ENCODE assay signal across 11 mouse cellular contexts in genomic region chr17:26064916-26065315, GRCm38 (mm10). TPM values are rescaled to one million over a fixed set of nuclear protein-coding genes. Genes with fewer than 3 reads are reported as not detected.
DNase-seq lines count a peak whose midpoint lies in the region; ATAC-seq and TF ChIP-seq lines count a peak whose summit lies in the region.
"Had no signal": no experiment of that assay in that cellular context is flagged by ENCODE, and none has a peak within 500 bp of the region (broad histone marks: within the 10 kb centered on the region; RNA-seq: fewer than 3 reads in every experiment).

No protein-coding gene starts in this region.

- 0 out of 2 replicates have a peak overlapping the region, but pooled peaks have one; percentile 20 for H3K27ac ChIP-seq in cerebellum, adult 2 months (ENCODE audit: insufficient read depth, low read length)
- no peak overlapping the region for H3K27ac ChIP-seq in kidney, embryonic 14.5 days (ENCODE audit: low read depth, low read length)
- H3K27ac ChIP-seq in hindbrain, embryonic 14.5 days: no peak overlapping the region
- no peak overlapping the region for H3K27ac ChIP-seq in thymus, adult 2 months (ENCODE audit: control insufficient read depth, insufficient read depth, low read length)

- no peak overlapping the region for H3K9ac ChIP-seq in kidney, embryonic 14.5 days (ENCODE audit: low read depth, low read length)
- 0 out of 2 replicates have a peak overlapping the region, but pooled peaks have one; percentile 13 for H3K9ac ChIP-seq in hindbrain, embryonic 14.5 days

- H3K4me2 ChIP-seq in kidney, embryonic 14.5 days (replicated peaks; ENCODE audit: low read depth, low read length): no peak overlapping the region
- H3K4me2 ChIP-seq in hindbrain, embryonic 14.5 days (replicated peaks): peak overlapping the region; percentile 43
- peak overlapping the region; percentile 47 for H3K4me2 ChIP-seq in myocyte (ENCODE audit: low read depth)

- peak overlapping the region; percentile 51 for H3K4me3 ChIP-seq in cerebellum, adult 2 months (replicated peaks; ENCODE audit: insufficient read depth, low read depth, low read length)
- H3K4me3 ChIP-seq in kidney, embryonic 14.5 days (ENCODE audit: low read length): no peak overlapping the region
- H3K4me3 ChIP-seq in hindbrain, embryonic 14.5 days (replicated peaks; ENCODE audit: low read length): peak overlapping the region; percentile 11; the same call in 1 of the 2 replicates
- H3K4me3 ChIP-seq in myocyte: no peak overlapping the region
- H3K4me3 ChIP-seq in thymus, adult 2 months (ENCODE audit: control insufficient read depth, insufficient read depth, low read length): no peak overlapping the region

- H3K27me3 ChIP-seq in cerebellum, adult 2 months (ENCODE audit: control insufficient read depth, insufficient read depth, low read length): no peaks in the 10 kb centered on the region
- no peaks in the 10 kb centered on the region for H3K27me3 ChIP-seq in kidney, embryonic 14.5 days (ENCODE audit: control insufficient read depth, insufficient read depth, low read length)
- H3K27me3 ChIP-seq in hindbrain, embryonic 14.5 days (ENCODE audit: control insufficient read depth, insufficient read depth, low read length): no peaks in the 10 kb centered on the region
- H3K27me3 ChIP-seq in myocyte (ENCODE audit: control insufficient read depth, insufficient read depth, insufficient read length): no peaks in the 10 kb centered on the region
- H3K27me3 ChIP-seq in thymus, adult 2 months (ENCODE audit: control insufficient read depth, insufficient read depth, low read length): no peaks in the 10 kb centered on the region; the same call in 1 of the 2 replicates

- TF ChIP-seq CTCF in cerebellum, adult 2 months (IDR thresholded peaks at IDR 0.05; ENCODE audit: borderline replicate concordance, insufficient read depth, low read depth, low read length): no peak
- TF ChIP-seq CTCF in thymus, adult 2 months (IDR thresholded peaks at IDR 0.05; ENCODE audit: borderline replicate concordance, control insufficient read depth, extremely low read depth, insufficient read depth, low read length, poor library complexity): no peak

- no peak overlapping the region for H3ac ChIP-seq in myocyte (ENCODE audit: control insufficient read depth, insufficient read length)

- H3K4me1 ChIP-seq in cerebellum, adult 2 months (ENCODE audit: control insufficient read depth, insufficient read depth, low read length): peaks cover 27% of the 10 kb centered on the region
- H3K4me1 ChIP-seq in kidney, embryonic 14.5 days (ENCODE audit: control insufficient read depth, insufficient read depth, low read length): peaks cover 34% of the 10 kb centered on the region
- peaks cover 60% of the 10 kb centered on the region for H3K4me1 ChIP-seq in hindbrain, embryonic 14.5 days (replicated peaks; ENCODE audit: control insufficient read depth, insufficient read depth, low read length)
- H3K4me1 ChIP-seq in thymus, adult 2 months (replicated peaks; ENCODE audit: control insufficient read depth, insufficient read depth, low read length): peaks cover 21% of the 10 kb centered on the region

- peaks cover 27% of the 10 kb centered on the region; the same call in 1 of the 2 replicates for H3K36me3 ChIP-seq in kidney, embryonic 14.5 days (ENCODE audit: control insufficient read depth, insufficient read depth, low read length)
- peaks cover 36% of the 10 kb centered on the region for H3K36me3 ChIP-seq in hindbrain, embryonic 14.5 days (replicated peaks; ENCODE audit: control insufficient read depth, insufficient read depth)
- no peaks in the 10 kb centered on the region for H3K36me3 ChIP-seq in myocyte (ENCODE audit: control insufficient read depth, insufficient read depth)
- no peaks in the 10 kb centered on the region for H3K36me3 ChIP-seq in thymus, adult 2 months (ENCODE audit: control insufficient read depth, insufficient read depth, low read length)

- no peaks in the 10 kb centered on the region for H3K9me3 ChIP-seq in kidney, embryonic 14.5 days (ENCODE audit: control insufficient read depth, low read length)
- no peaks in the 10 kb centered on the region for H3K9me3 ChIP-seq in hindbrain, embryonic 14.5 days (ENCODE audit: control insufficient read depth, low read length)

- peaks cover 78% of the 10 kb centered on the region for H3K79me2 ChIP-seq in myocyte (ENCODE audit: control insufficient read depth, insufficient read depth)

- no peak for ATAC-seq in kidney, embryonic 14.5 days (ENCODE audit: low FRiP score, low TSS enrichment)
- no peak for ATAC-seq in hindbrain, embryonic 14.5 days (ENCODE audit: low FRiP score)

- 17% methylated on average over 6 of the region's 6 CpGs for WGBS in cerebellum, adult 2 months
- WGBS in kidney, embryonic 14.5 days: 79% methylated on average over 6 of the region's 6 CpGs
- WGBS in hindbrain, embryonic 14.5 days: 64% methylated on average over 6 of the region's 6 CpGs
- WGBS in thymus, adult 2 months: 62% methylated on average over 6 of the region's 6 CpGs

- DNase-seq in cerebellum, adult 2 months: no peak
- no peak for DNase-seq in cerebellum, adult 8-10 months
- DNase-seq in kidney, adult 9 months: peak; percentile 57
- DNase-seq in hindbrain, embryonic 14.5 days (ENCODE audit: low spot score): no peak
- no peak for DNase-seq in T-cell, adult 2 months (ENCODE audit: low spot score)
- DNase-seq in thymus, adult 2 months: no peak
- DNase-seq: adrenal gland, postnatal 10 days; cerebellum, adult 11-12 months; gastrocnemius, postnatal 25 days had no signal

- TF ChIP-seq POLR2A in cerebellum, adult 2 months (IDR thresholded peaks at IDR 0.05; ENCODE audit: borderline replicate concordance, insufficient read depth, low read length): no peak
- TF ChIP-seq POLR2A in myocyte (IDR thresholded peaks at IDR 0.05; ENCODE audit: insufficient read length, low read depth): no peak
- TF ChIP-seq POLR2A in thymus, adult 2 months (IDR thresholded peaks at IDR 0.05; ENCODE audit: control insufficient read depth, extremely low read depth, insufficient read depth, low read length, poor library complexity): no peak

TF ChIP-seq in myocyte, 11 proteins besides CTCF, POLR2A, EP300 and RAD21:
- TF ChIP-seq SRF (IDR thresholded peaks at IDR 0.05; ENCODE audit: control insufficient read depth, insufficient read length, low read depth) (no peak), TCF3 (IDR thresholded peaks at IDR 0.05; ENCODE audit: insufficient read length, low read depth) (no peak), MYOD1 (IDR thresholded peaks at IDR 0.05; ENCODE audit: control insufficient read depth in 1 of 3, insufficient read length in 2 of 3, low read depth in 2 of 3) (no peak), TCF12 (IDR thresholded peaks at IDR 0.05; ENCODE audit: insufficient read depth, poor library complexity, severe bottlenecking) (no peak), REST (IDR thresholded peaks at IDR 0.05; ENCODE audit: insufficient read depth, insufficient read length) (no peak), CEBPB (IDR thresholded peaks at IDR 0.05; ENCODE audit: insufficient read depth, poor library complexity, severe bottlenecking) (no peak), POLR2AphosphoS2 (IDR thresholded peaks at IDR 0.05; ENCODE audit: insufficient read length, low read depth) (no peak), E2F4 (IDR thresholded peaks at IDR 0.05; ENCODE audit: insufficient read depth) (no peak), MYOG (IDR thresholded peaks at IDR 0.05; ENCODE audit: control insufficient read depth in 1 of 3, insufficient read depth in 1 of 3, insufficient read length in 2 of 3, low read depth in 2 of 3) (no peak), MAX (IDR thresholded peaks at IDR 0.05; ENCODE audit: low read depth) (no peak), USF1 (IDR thresholded peaks at IDR 0.05; ENCODE audit: low read depth) (no peak)

RNA-seq across cellular contexts. Expression of gene Rab11fip3, which starts 4.4 kb away (rescaled TPM):
- polyA plus RNA-seq in cerebellum, adult 2 months (2012; rRNA removed): 81.8 and 82.9 TPM in 2 replicates
- 15.0 and 24.2 TPM in 2 replicates for polyA plus RNA-seq in kidney, embryonic 14.5 days (2014; fragmentation: Nextera tagmentation; extraction: Ambion mirVana)
- polyA plus RNA-seq in hindbrain, embryonic 14.5 days (2014; fragmentation: Nextera tagmentation; extraction: Ambion mirVana): 27.4 and 29.5 TPM in 2 replicates
- 19.7 TPM for polyA plus RNA-seq in myocyte (2012; fragmentation: generic; extraction: Trizol)
- 25.2 and 26.2 TPM in 2 replicates for polyA plus RNA-seq in thymus, adult 2 months (2012; rRNA removed)

RNA-seq across cellular contexts. Expression of gene Decr2, which starts 25.2 kb away (rescaled TPM):
- 39.5 and 41.3 TPM in 2 replicates for polyA plus RNA-seq in cerebellum, adult 2 months (2012; rRNA removed)
- polyA plus RNA-seq in kidney, embryonic 14.5 days (2014; fragmentation: Nextera tagmentation; extraction: Ambion mirVana): 24.6 and 35.1 TPM in 2 replicates
- 22.6 and 28.8 TPM in 2 replicates for polyA plus RNA-seq in hindbrain, embryonic 14.5 days (2014; fragmentation: Nextera tagmentation; extraction: Ambion mirVana)
- 8.3 TPM for polyA plus RNA-seq in myocyte (2012; fragmentation: generic; extraction: Trizol)
- polyA plus RNA-seq in thymus, adult 2 months (2012; rRNA removed): 10.0 and 11.5 TPM in 2 replicates

RNA-seq across cellular contexts. Expression of gene Nme4, which starts 30.5 kb away (rescaled TPM):
- 6.2 and 6.7 TPM in 2 replicates for polyA plus RNA-seq in cerebellum, adult 2 months (2012; rRNA removed)
- polyA plus RNA-seq in kidney, embryonic 14.5 days (2014; fragmentation: Nextera tagmentation; extraction: Ambion mirVana): 107 and 146 TPM in 2 replicates
- polyA plus RNA-seq in hindbrain, embryonic 14.5 days (2014; fragmentation: Nextera tagmentation; extraction: Ambion mirVana): 14.5 and 17.5 TPM in 2 replicates
- 23.9 TPM for polyA plus RNA-seq in myocyte (2012; fragmentation: generic; extraction: Trizol)
- 30.9 and 33.1 TPM in 2 replicates for polyA plus RNA-seq in thymus, adult 2 months (2012; rRNA removed)

RNA-seq across cellular contexts. Expression of gene Tmem8, which starts 48.2 kb away (rescaled TPM):
- polyA plus RNA-seq in cerebellum, adult 2 months (2012; rRNA removed): 41.0 and 48.2 TPM in 2 replicates
- polyA plus RNA-seq in kidney, embryonic 14.5 days (2014; fragmentation: Nextera tagmentation; extraction: Ambion mirVana): 2.5 and 2.6 TPM in 2 replicates
- polyA plus RNA-seq in hindbrain, embryonic 14.5 days (2014; fragmentation: Nextera tagmentation; extraction: Ambion mirVana): 3.2 and 3.9 TPM in 2 replicates
- polyA plus RNA-seq in myocyte (2012; fragmentation: generic; extraction: Trizol): 1.5 TPM
- 38.2 and 43.2 TPM in 2 replicates for polyA plus RNA-seq in thymus, adult 2 months (2012; rRNA removed)

RNA-seq across cellular contexts. Expression of gene Mrpl28, which starts 58.4 kb away (rescaled TPM):
- 114 and 118 TPM in 2 replicates for polyA plus RNA-seq in cerebellum, adult 2 months (2012; rRNA removed)
- 225 and 241 TPM in 2 replicates for polyA plus RNA-seq in kidney, embryonic 14.5 days (2014; fragmentation: Nextera tagmentation; extraction: Ambion mirVana)
- 184 and 190 TPM in 2 replicates for polyA plus RNA-seq in hindbrain, embryonic 14.5 days (2014; fragmentation: Nextera tagmentation; extraction: Ambion mirVana)
- 145 TPM for polyA plus RNA-seq in myocyte (2012; fragmentation: generic; extraction: Trizol)
- 80.0 and 82.6 TPM in 2 replicates for polyA plus RNA-seq in thymus, adult 2 months (2012; rRNA removed)

Comparison
In these comparisons a context has a peak if more than half of its experiments do, and no peak if none do; other contexts are left out.
1. H3K4me3 ChIP-seq: peak in cerebellum, adult 2 months (single experiment) and hindbrain, embryonic 14.5 days (single experiment); none in kidney, embryonic 14.5 days (single experiment), myocyte (single experiment) and thymus, adult 2 months (single experiment).